Mouse (Mus musculus): Measurements from ENCODE around the gene Egln1.

- TF ChIP-seq ZC3H11A (IDR thresholded peaks at IDR 0.05; ENCODE audit: low read depth, low read length) (no peak), CTCF (IDR thresholded peaks at IDR 0.05 in 2 of 3, conservative IDR thresholded peaks at IDR 0.05 in 1 of 3; ENCODE audit: control insufficient read depth in 1 of 3, insufficient read depth in 1 of 3, low read depth in 2 of 3, low read length in 3 of 3, poor library complexity in 1 of 3, severe bottlenecking in 1 of 3) (no peak), POLR2AphosphoS2 (IDR thresholded peaks at IDR 0.05; ENCODE audit: low read length) (no peak), MAX (IDR thresholded peaks at IDR 0.05; ENCODE audit: low read length) (no peak), GABPA (IDR thresholded peaks at IDR 0.05; ENCODE audit: low read depth, low read length) (no peak), SMC3 (IDR thresholded peaks at IDR 0.05; ENCODE audit: low read depth, low read length) (no peak), CHD2 (IDR thresholded peaks at IDR 0.05; ENCODE audit: low read length) (no peak)
Measured at GRCm38 (mm10) chr8:124936699-124937098, 12.4 kb downstream of the Egln1 start.
